Mouse (Mus musculus) gastrocnemius, postnatal 25 days (tissue): ENCODE measurements around the gene Lrtm2. TPM values are rescaled to one million over a fixed set of nuclear protein-coding genes. Genes with fewer than 3 reads are reported as not detected.

Source experiments
- DNase-seq: peaks from one replicate; pipeline ENCODE4 v3.0.0; 2022
- total RNA-seq, 2 experiments: library from RNA; stranded (reverse); gene quantifications; 1 replicate in 1 of 2; 2 replicates in 1 of 2; pipeline ENCODE4 v1.2.3; 2021

The Lrtm2 gene
- total RNA-seq, 2 experiments from 2014 or later = 0.15 to 3.1 TPM

DNA sequence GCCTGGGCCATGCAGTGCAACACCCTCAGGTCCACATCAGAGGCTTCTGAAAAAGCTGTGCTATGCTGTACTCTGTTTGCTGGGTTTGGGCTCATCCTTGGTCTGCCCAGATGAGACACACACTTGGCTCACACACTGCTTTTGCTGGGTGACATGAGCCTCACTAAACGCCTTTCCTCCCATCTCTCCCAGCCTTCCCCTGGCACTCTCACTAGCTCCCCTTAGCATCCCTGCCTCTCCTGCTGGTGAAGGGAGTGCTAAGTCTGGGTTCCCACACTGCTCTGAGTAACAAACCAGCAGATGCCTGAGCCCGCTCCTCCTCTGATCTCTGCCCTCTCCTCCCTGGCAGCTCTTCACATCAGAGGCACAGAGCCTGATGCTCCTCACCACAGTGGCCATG lies 53.9 kb downstream of the Lrtm2 start:
- no peak for DNase-seq

Other genes with a start within 250 kb of the Lrtm2 start
- gene Dcp1b, start 155.5 kb downstream of the Lrtm2 start, total RNA-seq = 1 to 10 TPM; 3.9 to 4.2 TPM
- gene Cacna1c, start 134.3 kb downstream of the Lrtm2 start, total RNA-seq = 1 to 10 TPM; 2.1 to 2.7 TPM
- 1 to 10 TPM; 1.5 to 2.3 TPM for gene Cacna2d4, start 94.2 kb downstream of the Lrtm2 start, total RNA-seq
- gene Adipor2, start 86.9 kb upstream of the Lrtm2 start, total RNA-seq = 10 to 100 TPM; 68.2 to 84.8 TPM
- 10 to 100 TPM in 1 of 2 experiments, 1 to 10 TPM in 1; 9.1 to 10.3 TPM for gene Fbxl14, start 148.9 kb upstream of the Lrtm2 start, total RNA-seq
- 1 to 10 TPM in 1 of 2 experiments, under 1 TPM in 1; 0.88 to 1.1 TPM for gene Wnt5b, start 213.6 kb upstream of the Lrtm2 start, total RNA-seq